ENCODE assay signal across 32 mouse cellular contexts in the genomic region with DNA sequence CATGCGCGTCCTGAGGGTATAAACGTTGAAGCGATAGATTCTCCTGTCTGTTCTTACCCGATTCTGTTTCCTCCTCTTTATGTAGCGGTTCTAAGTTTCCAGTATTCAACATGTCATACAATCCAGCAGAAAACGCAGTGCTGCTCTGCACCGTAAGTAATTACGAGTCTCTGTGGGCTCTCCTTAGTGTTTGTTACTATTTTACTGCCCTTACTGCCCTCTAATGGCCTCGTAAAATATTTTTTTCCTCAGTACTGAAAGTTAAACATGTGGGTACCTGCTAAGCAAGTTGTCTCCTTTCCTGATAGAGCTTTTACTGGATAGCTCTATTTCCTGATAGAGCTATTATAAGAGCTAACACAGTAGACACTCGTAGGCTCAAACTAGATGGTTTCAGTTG. TPM values are rescaled to one million over a fixed set of nuclear protein-coding genes. Genes with fewer than 3 reads are reported as not detected.
DNase-seq lines count a peak whose midpoint lies in the region; ATAC-seq and TF ChIP-seq lines count a peak whose summit lies in the region.
"Had no signal": no experiment of that assay in that cellular context is flagged by ENCODE, and none has a peak within 500 bp of the region (broad histone marks: within the 10 kb centered on the region; RNA-seq: fewer than 3 reads in every experiment).

No protein-coding gene starts in this region.

- peaks cover 97% of the 10 kb centered on the region for H3K36me3 ChIP-seq in heart, embryonic 10.5 days
- H3K36me3 ChIP-seq in kidney, postnatal 0 days (ENCODE audit: insufficient read depth, low read length) = peaks cover 83% of the 10 kb centered on the region
- H3K36me3 ChIP-seq in thymus, adult 2 months (ENCODE audit: control insufficient read depth, insufficient read depth, low read length) = peaks cover 94% of the 10 kb centered on the region

- no peaks in the 10 kb centered on the region for H3K4me1 ChIP-seq in heart, embryonic 10.5 days
- no peaks in the 10 kb centered on the region for H3K4me1 ChIP-seq in kidney, postnatal 0 days (replicated peaks; ENCODE audit: insufficient read depth, low read length)
- H3K4me1 ChIP-seq in thymus, adult 2 months (replicated peaks; ENCODE audit: control insufficient read depth, insufficient read depth, low read length) = no peaks in the 10 kb centered on the region
- H3K4me1 ChIP-seq: embryonic facial prominence, embryonic 12.5 days; forebrain, embryonic 13.5 days; midbrain, embryonic 13.5 days; neural tube, embryonic 13.5 days had no signal

- no peak for TF ChIP-seq POLR2A in brain, embryonic 14.5 days (IDR thresholded peaks at IDR 0.05; ENCODE audit: borderline replicate concordance, extremely low read depth, insufficient read depth, insufficient read length, poor library complexity, severe bottlenecking)
- TF ChIP-seq POLR2A in thymus, adult 2 months (IDR thresholded peaks at IDR 0.05; ENCODE audit: control insufficient read depth, extremely low read depth, insufficient read depth, low read length, poor library complexity) = no peak

- H3K9ac ChIP-seq in kidney, postnatal 0 days (ENCODE audit: low read depth, low read length) = no peak overlapping the region
- H3K9ac ChIP-seq: embryonic facial prominence, embryonic 12.5 days; forebrain, embryonic 13.5 days; midbrain, embryonic 13.5 days; neural tube, embryonic 13.5 days had no signal

- H3K27me3 ChIP-seq in heart, embryonic 10.5 days (ENCODE audit: insufficient read depth, poor library complexity, severe bottlenecking) = no peaks in the 10 kb centered on the region
- H3K27me3 ChIP-seq in kidney, postnatal 0 days (ENCODE audit: insufficient read depth, low read length) = no peaks in the 10 kb centered on the region
- H3K27me3 ChIP-seq in thymus, adult 2 months (ENCODE audit: control insufficient read depth, insufficient read depth, low read length) = no peaks in the 10 kb centered on the region
- H3K27me3 ChIP-seq: embryonic facial prominence, embryonic 12.5 days; forebrain, embryonic 13.5 days; midbrain, embryonic 13.5 days; neural tube, embryonic 13.5 days had no signal

- TF ChIP-seq CTCF in kidney, postnatal 0 days (IDR thresholded peaks at IDR 0.05; ENCODE audit: low read depth) = peak; percentile 48; the same call in 1 of the 2 replicates
- no peak; the same call in 1 of the 2 replicates for TF ChIP-seq CTCF in brain, embryonic 14.5 days (IDR thresholded peaks at IDR 0.05; ENCODE audit: borderline replicate concordance, extremely low read depth, insufficient read depth, insufficient read length)
- no peak for TF ChIP-seq CTCF in thymus, adult 2 months (IDR thresholded peaks at IDR 0.05; ENCODE audit: borderline replicate concordance, control insufficient read depth, extremely low read depth, insufficient read depth, low read length, poor library complexity)

- no peak overlapping the region for H3K4me3 ChIP-seq in heart, embryonic 10.5 days
- no peak overlapping the region for H3K4me3 ChIP-seq in kidney, postnatal 0 days (replicated peaks; ENCODE audit: low read depth, low read length)
- no peak overlapping the region for H3K4me3 ChIP-seq in thymus, adult 2 months (ENCODE audit: control insufficient read depth, insufficient read depth, low read length)
- H3K4me3 ChIP-seq: embryonic facial prominence, embryonic 12.5 days; erythroblast, embryonic 14.5 days; forebrain, embryonic 13.5 days; midbrain, embryonic 13.5 days; myocyte; neural tube, embryonic 13.5 days had no signal

- WGBS in heart, embryonic 10.5 days = 88% methylated on average over 11 of the region's 11 CpGs
- WGBS in kidney, postnatal 0 days = 71% methylated on average over 11 of the region's 11 CpGs
- WGBS in thymus, adult 2 months = 90% methylated on average over 11 of the region's 11 CpGs

- ATAC-seq in kidney, postnatal 0 days (replicated peaks; ENCODE audit: low FRiP score, low read depth) = no peak
- ATAC-seq: activated CD4-positive, CD25-positive, alpha-beta regulatory T cell, adult 4 months; forebrain, embryonic 13.5 days; midbrain, embryonic 13.5 days had no signal

- no peaks in the 10 kb centered on the region for H3K9me3 ChIP-seq in heart, embryonic 10.5 days
- no peaks in the 10 kb centered on the region for H3K9me3 ChIP-seq in kidney, postnatal 0 days (replicated peaks; ENCODE audit: low read length)
- H3K9me3 ChIP-seq: embryonic facial prominence, embryonic 12.5 days; forebrain, embryonic 13.5 days; midbrain, embryonic 13.5 days; neural tube, embryonic 13.5 days had no signal

- peak; percentile 19 for DNase-seq in embryo, embryonic 10.5 days (ENCODE audit: low spot score)
- DNase-seq in embryo, embryonic 10 days (ENCODE audit: low spot score) = no peak
- peak; percentile 38 for DNase-seq in heart, embryonic 10.5 days (ENCODE audit: low spot score)
- DNase-seq in heart, postnatal 14 days = no peak
- peak; percentile 35 for DNase-seq in kidney, postnatal 0 days (ENCODE audit: low spot score)
- DNase-seq in kidney, postnatal 10 days = no peak
- peak; percentile 31 for DNase-seq in brain, embryonic 14.5 days (ENCODE audit: low read depth)
- DNase-seq in thymus, adult 2 months = no peak
- DNase-seq: adrenal gland, adult 8-10 months; cerebellum, adult 2 months; cerebellum, postnatal 25 days; gastrocnemius, postnatal 25 days; heart, adult 18-20 months; left cerebral cortex, postnatal 4 days; lung, postnatal 14 days; right cerebral cortex, adult 18-20 months; right cerebral cortex, postnatal 4 days; thymus, postnatal 36 days had no signal

- no peak overlapping the region for H3K27ac ChIP-seq in heart, embryonic 10.5 days
- no peak overlapping the region for H3K27ac ChIP-seq in kidney, postnatal 0 days
- no peak overlapping the region for H3K27ac ChIP-seq in thymus, adult 2 months (ENCODE audit: control insufficient read depth, insufficient read depth, low read length)
- H3K27ac ChIP-seq: embryonic facial prominence, embryonic 12.5 days; forebrain, embryonic 13.5 days; midbrain, embryonic 13.5 days; neural tube, embryonic 13.5 days had no signal

- intact Hi-C loops in heart, postnatal 14 days (cut with DNase I) = no loop called here

- no peak overlapping the region for H3K4me2 ChIP-seq in kidney, postnatal 0 days (ENCODE audit: low read length)
- H3K4me2 ChIP-seq: embryonic facial prominence, embryonic 12.5 days; forebrain, embryonic 13.5 days; midbrain, embryonic 13.5 days; neural tube, embryonic 13.5 days had no signal

RNA-seq across cellular contexts. Expression of a gene that starts 21.5 kb away (rescaled TPM):
- polyA plus RNA-seq in heart, embryonic 10.5 days (2016; fragmentation: Nextera tagmentation; extraction: Ambion mirVana) = 154 and 161 TPM in 2 replicates
- total RNA-seq in heart, postnatal 14 days (2021) = 100 to 1,000 TPM; 122 to 124 TPM
- polyA plus RNA-seq in kidney, postnatal 0 days (2015; fragmentation: Nextera tagmentation; extraction: Ambion mirVana) = 133 and 136 TPM in 2 replicates
- polyA plus RNA-seq in brain, embryonic 14.5 days (2012; rRNA removed) = 105 and 106 TPM in 2 replicates
- 68.5 and 76.9 TPM in 2 replicates for polyA plus RNA-seq in thymus, adult 2 months (2012; rRNA removed)

RNA-seq across cellular contexts. Expression of a gene that starts 22.5 kb away (rescaled TPM):
- polyA plus RNA-seq in heart, embryonic 10.5 days (2016; fragmentation: Nextera tagmentation; extraction: Ambion mirVana) = 107 and 124 TPM in 2 replicates
- 10 to 100 TPM; 54.9 to 59.5 TPM for total RNA-seq in heart, postnatal 14 days (2021)
- 129 and 135 TPM in 2 replicates for polyA plus RNA-seq in kidney, postnatal 0 days (2015; fragmentation: Nextera tagmentation; extraction: Ambion mirVana)
- polyA plus RNA-seq in brain, embryonic 14.5 days (2012; rRNA removed) = 136 and 139 TPM in 2 replicates
- 130 and 133 TPM in 2 replicates for polyA plus RNA-seq in thymus, adult 2 months (2012; rRNA removed)

RNA-seq across cellular contexts. Expression of a gene that starts 22.8 kb away (rescaled TPM):
- 188 and 218 TPM in 2 replicates for polyA plus RNA-seq in heart, embryonic 10.5 days (2016; fragmentation: Nextera tagmentation; extraction: Ambion mirVana)
- 100 to 1,000 TPM; 118 to 124 TPM for total RNA-seq in heart, postnatal 14 days (2021)
- 143 and 163 TPM in 2 replicates for polyA plus RNA-seq in kidney, postnatal 0 days (2015; fragmentation: Nextera tagmentation; extraction: Ambion mirVana)
- 79.5 and 135 TPM in 2 replicates for polyA plus RNA-seq in brain, embryonic 14.5 days (2012; rRNA removed)
- polyA plus RNA-seq in thymus, adult 2 months (2012; rRNA removed) = 53.9 and 58.9 TPM in 2 replicates

RNA-seq across cellular contexts. Expression of a gene that starts 42.8 kb away (rescaled TPM):
- polyA plus RNA-seq in heart, embryonic 10.5 days (2016; fragmentation: Nextera tagmentation; extraction: Ambion mirVana) = 110 and 125 TPM in 2 replicates
- 100 to 1,000 TPM; 117 to 122 TPM for total RNA-seq in heart, postnatal 14 days (2021)
- polyA plus RNA-seq in kidney, postnatal 0 days (2015; fragmentation: Nextera tagmentation; extraction: Ambion mirVana) = 110 and 123 TPM in 2 replicates
- polyA plus RNA-seq in brain, embryonic 14.5 days (2012; rRNA removed) = 76.6 and 84.5 TPM in 2 replicates
- 79.7 and 81.0 TPM in 2 replicates for polyA plus RNA-seq in thymus, adult 2 months (2012; rRNA removed)

RNA-seq across cellular contexts. Expression of a gene that starts 47.7 kb away (rescaled TPM):
- polyA plus RNA-seq in heart, embryonic 10.5 days (2016; fragmentation: Nextera tagmentation; extraction: Ambion mirVana) = 0.09 TPM in 1 of 2 replicates, not detected in the other
- total RNA-seq in heart, postnatal 14 days (2021) = not detected
- polyA plus RNA-seq in kidney, postnatal 0 days (2015; fragmentation: Nextera tagmentation; extraction: Ambion mirVana) = not detected in 2 replicates
- 14.8 and 19.3 TPM in 2 replicates for polyA plus RNA-seq in brain, embryonic 14.5 days (2012; rRNA removed)
- 0.14 and 0.18 TPM in 2 replicates for polyA plus RNA-seq in thymus, adult 2 months (2012; rRNA removed)
- total RNA-seq: adrenal gland, adult 8-10 months; gastrocnemius, postnatal 25 days; heart, adult 18-20 months; liver, adult 2 months; megakaryocyte, adult 5-6 weeks had no signal
- polyA plus RNA-seq: activated CD4-positive, CD25-positive, alpha-beta regulatory T cell, adult 4 months; erythroblast, embryonic 14.5 days; heart, embryonic 14.5 days; kidney, embryonic 14.5 days; large intestine, adult 2 months; liver, adult 2 months; liver, embryonic 16.5 days; stomach, embryonic 14.5 days had no signal

Comparison
In these comparisons a context has a peak if more than half of its experiments do, and no peak if none do; other contexts are left out.
1. DNase-seq: peak in embryo, embryonic 10.5 days (single experiment), heart, embryonic 10.5 days (single experiment), kidney, postnatal 0 days (single experiment) and brain, embryonic 14.5 days (single experiment); none in embryo, embryonic 10 days (single experiment), heart, postnatal 14 days (0 of 2), kidney, postnatal 10 days (single experiment) and thymus, adult 2 months (single experiment).